Mouse (Mus musculus) spleen, postnatal 14 days (tissue): ENCODE data around the gene Klc4.

Experiments used
- DNase-seq, 2 experiments: peaks; one replicate each; pipeline ENCODE4 v3.0.0; 2021 to 2022; ENCODE audit warnings: low spot score in 2 of 2

The Klc4 gene

GRCm38 (mm10) chr17:46589635-46590314 lies 56.0 kb downstream of the Klc4 start:
- DNase-seq = no peak

- no peak for DNase-seq
Measured at GRCm38 (mm10) chr17:46588913-46589312, 56.9 kb downstream of the Klc4 start.

DNA sequence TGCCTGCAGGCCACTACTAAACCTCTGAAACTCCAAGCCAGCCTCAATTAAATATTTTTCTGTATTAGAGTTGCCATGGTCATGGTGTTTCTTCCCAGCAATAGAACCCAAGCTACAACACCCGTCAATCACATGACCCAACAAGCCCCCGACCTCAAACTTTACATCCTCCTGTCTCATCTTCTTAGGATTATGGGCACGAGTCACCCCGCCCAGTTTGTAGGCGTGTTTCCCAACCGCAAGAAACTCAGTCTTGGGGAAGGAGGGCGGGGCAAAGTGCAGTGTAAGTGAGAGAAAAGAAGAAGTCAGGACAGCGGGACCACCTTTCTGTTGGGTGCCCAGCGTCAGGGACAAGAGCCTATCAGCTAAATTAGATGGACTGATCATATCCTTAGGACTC lies 57.6 kb downstream of the Klc4 start:
- no peak for DNase-seq

DNA sequence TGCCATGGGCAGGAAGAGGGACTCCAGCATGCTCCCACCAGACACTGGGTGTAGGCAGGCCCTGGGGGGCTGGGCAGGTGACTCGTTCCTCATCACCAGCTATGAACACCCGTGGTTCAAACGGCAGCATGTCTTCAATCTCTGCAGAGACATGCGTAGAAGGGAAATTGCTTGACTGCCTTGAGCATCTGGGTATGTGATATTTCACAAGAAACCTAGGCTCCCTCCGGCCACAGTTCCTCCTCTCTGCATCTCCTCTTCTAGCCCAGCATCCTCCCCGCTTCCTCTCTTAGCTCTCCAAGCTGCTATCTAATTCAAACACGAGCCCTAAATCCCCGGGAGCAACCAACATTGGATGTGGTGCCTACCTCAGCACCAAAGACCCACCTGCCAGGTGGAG lies 59.5 kb downstream of the Klc4 start:
- no peak for DNase-seq
